Comparison of ENCODE assay signal across 8 mouse cellular contexts in genomic region chr2:154817788-154818187, GRCm38 (mm10). TPM values are rescaled to one million over a fixed set of nuclear protein-coding genes. Genes with fewer than 3 reads are reported as not detected.
A peak's percentile ranks its signal among the peaks of the same experiment; 100 is the strongest.
DNase-seq lines count a peak whose midpoint lies in the region; ATAC-seq and TF ChIP-seq lines count a peak whose summit lies in the region.

No protein-coding gene starts in this region.

- no peak overlapping the region for H3K4me2 ChIP-seq in kidney, embryonic 16.5 days (replicated peaks; ENCODE audit: low read depth, low read length)

- 30% methylated on average over 1 of the region's 1 CpGs for WGBS in kidney, adult 2 months
- 15% methylated on average over 1 of the region's 1 CpGs for WGBS in kidney, embryonic 16.5 days
- 32% methylated on average over 1 of the region's 1 CpGs for WGBS in lung, adult 2 months

- peaks cover 35% of the 10 kb centered on the region for H3K4me1 ChIP-seq in kidney, adult 2 months (ENCODE audit: control insufficient read depth, insufficient read depth, low read length)
- peaks cover 26% of the 10 kb centered on the region for H3K4me1 ChIP-seq in kidney, embryonic 16.5 days (ENCODE audit: insufficient read depth, low read length)
- peaks cover 36% of the 10 kb centered on the region for H3K4me1 ChIP-seq in lung, adult 2 months (ENCODE audit: control insufficient read depth, insufficient read depth, low read length)

- peak; percentile 74 for TF ChIP-seq CTCF in kidney, adult 2 months (conservative IDR thresholded peaks at IDR 0.05; ENCODE audit: insufficient read depth, insufficient read length, low read depth, low read length)
- TF ChIP-seq CTCF in lung, adult 2 months (IDR thresholded peaks at IDR 0.05; ENCODE audit: insufficient read depth, low read length), result peak; percentile 62

- H3K27me3 ChIP-seq in kidney, adult 2 months (replicated peaks; ENCODE audit: control insufficient read depth, insufficient read depth, low read length), result no peaks in the 10 kb centered on the region
- H3K27me3 ChIP-seq in kidney, embryonic 16.5 days (ENCODE audit: insufficient read depth, low read length), result no peaks in the 10 kb centered on the region

- H3K4me3 ChIP-seq in kidney, adult 2 months (ENCODE audit: insufficient read depth, low read depth, low read length), result no peak overlapping the region
- no peak overlapping the region for H3K4me3 ChIP-seq in kidney, embryonic 16.5 days (ENCODE audit: low read length)
- no peak overlapping the region for H3K4me3 ChIP-seq in lung, adult 2 months (replicated peaks; ENCODE audit: extremely low read depth, low read depth, low read length)

- no peak for ATAC-seq in kidney, embryonic 16.5 days (ENCODE audit: low FRiP score, low TSS enrichment)

- no peak overlapping the region for H3K9ac ChIP-seq in kidney, embryonic 16.5 days (replicated peaks; ENCODE audit: low read length)

- no peak overlapping the region for H3K27ac ChIP-seq in kidney, adult 2 months (ENCODE audit: insufficient read depth, low read depth, low read length)
- no peak overlapping the region for H3K27ac ChIP-seq in kidney, embryonic 16.5 days (ENCODE audit: low read length)

- no peak for TF ChIP-seq POLR2A in kidney, adult 2 months (IDR thresholded peaks at IDR 0.05; ENCODE audit: low read depth, low read length)
- no peak for TF ChIP-seq POLR2A in lung, adult 2 months (IDR thresholded peaks at IDR 0.05; ENCODE audit: borderline replicate concordance, extremely low read depth, low read depth, low read length)

- peak; percentile 46 for DNase-seq in kidney, adult 2 months
- DNase-seq in R1 (ENCODE audit: low read depth, low spot score), result peak; percentile 54
- peak; percentile 68 to 78 for DNase-seq in cerebellum, postnatal 14 days
- peak; percentile 49 for DNase-seq in kidney, postnatal 14 days
- DNase-seq in lung, adult 2 months, result no peak
- peak; percentile 50 for DNase-seq in right cerebral cortex, postnatal 4 days
- no peak for DNase-seq in yolk sac, embryonic 10.5 days (ENCODE audit: low spot score)

- no peaks in the 10 kb centered on the region; the same call in 1 of the 2 replicates for H3K36me3 ChIP-seq in kidney, adult 2 months (ENCODE audit: control insufficient read depth, insufficient read depth, low read length)
- H3K36me3 ChIP-seq in kidney, embryonic 16.5 days (ENCODE audit: insufficient read depth, low read length), result no peaks in the 10 kb centered on the region

- H3K9me3 ChIP-seq in kidney, embryonic 16.5 days (ENCODE audit: low read length), result no peaks in the 10 kb centered on the region

RNA-seq across cellular contexts. Expression of gene a, which starts 26.6 kb away (rescaled TPM):
- not detected in 2 replicates for polyA plus RNA-seq in kidney, adult 2 months (2012; rRNA removed)
- 0.35 TPM in 1 of 2 replicates, not detected in the other for polyA plus RNA-seq in kidney, embryonic 16.5 days (2015; fragmentation: Nextera tagmentation; extraction: Ambion mirVana)
- not detected in 2 replicates for polyA plus RNA-seq in lung, adult 2 months (2012; rRNA removed)

RNA-seq across cellular contexts. Expression of gene Raly, which starts 26.9 kb away (rescaled TPM):
- polyA plus RNA-seq in kidney, adult 2 months (2012; rRNA removed), result 152 and 163 TPM in 2 replicates
- 42.3 and 48.4 TPM in 2 replicates for polyA plus RNA-seq in kidney, embryonic 16.5 days (2015; fragmentation: Nextera tagmentation; extraction: Ambion mirVana)
- polyA plus RNA-seq in lung, adult 2 months (2012; rRNA removed), result 188 and 211 TPM in 2 replicates

RNA-seq across cellular contexts. Expression of gene Gm14214, which starts 48.0 kb away (rescaled TPM):
- not detected in 2 replicates for polyA plus RNA-seq in kidney, adult 2 months (2012; rRNA removed)
- polyA plus RNA-seq in kidney, embryonic 16.5 days (2015; fragmentation: Nextera tagmentation; extraction: Ambion mirVana), result not detected in 2 replicates
- not detected in 2 replicates for polyA plus RNA-seq in lung, adult 2 months (2012; rRNA removed)

Comparison
In these comparisons a context has a peak if more than half of its experiments do, and no peak if none do; other contexts are left out.
1. DNase-seq: peak in kidney, adult 2 months (single experiment), R1 (single experiment), cerebellum, postnatal 14 days (2 of 2), kidney, postnatal 14 days (single experiment) and right cerebral cortex, postnatal 4 days (single experiment); none in lung, adult 2 months (single experiment) and yolk sac, embryonic 10.5 days (single experiment).